Mouse (Mus musculus) kidney, embryonic 16.5 days (tissue): ENCODE measurements at regions not wholly inside any gene's neighbourhood (a gene's known extent, or its start where the extent isn't known, plus 50 kb on each side); places are given as distances from the start of the nearest gene placed in this dataset.
A peak's percentile ranks its signal among the peaks of the same experiment; 100 is the strongest.

Source experiments
- ATAC-seq: fragments of 200-750 bp; cut with Nextera tagmentation; 2 replicates; pipeline ENCODE4 v1.8.0; 2017; ENCODE audit warnings: moderate TSS enrichment; ENCODE audit not compliant: low FRiP score, low TSS enrichment
- H3K27ac ChIP-seq: fragments of 300-500 bp; sonication (generic); 2 replicates; pipeline ENCODE4 v1.5.1; 2014; ENCODE audit warnings: low read length
- H3K27me3 ChIP-seq: fragments of 300-500 bp; sonication (generic); 2 replicates; pipeline ENCODE4 v1.6.1; 2014; ENCODE audit warnings: low read length, control low read depth, mixed read lengths; ENCODE audit not compliant: insufficient read depth
- H3K36me3 ChIP-seq: fragments of 300-500 bp; sonication (generic); 2 replicates; pipeline ENCODE4 v1.6.1; 2014; ENCODE audit warnings: low read length, control low read depth, mixed read lengths; ENCODE audit not compliant: insufficient read depth
- H3K4me1 ChIP-seq: fragments of 300-500 bp; sonication (generic); 2 replicates; pipeline ENCODE4 v1.6.1; 2014; ENCODE audit warnings: low read length, control low read depth, mixed read lengths; ENCODE audit not compliant: insufficient read depth
- H3K4me2 ChIP-seq: fragments of 300-500 bp; sonication (generic); replicated peaks from 2 replicates; pipeline ENCODE4 v1.6.1; 2014; ENCODE audit warnings: low read depth, low read length
- H3K4me3 ChIP-seq: fragments of 300-500 bp; sonication (generic); 2 replicates; pipeline ENCODE4 v1.5.1; 2014; ENCODE audit warnings: mild to moderate bottlenecking, low read length
- H3K9ac ChIP-seq: fragments of 300-500 bp; sonication (generic); replicated peaks from 2 replicates; pipeline ENCODE4 v1.6.1; 2014; ENCODE audit warnings: low read length
- H3K9me3 ChIP-seq: fragments of 300-500 bp; sonication (generic); 2 replicates; pipeline ENCODE4 v1.6.1; 2016; ENCODE audit warnings: low read length, control low read depth
- WGBS: fragments of 180-500 bp; shearing (Covaris S2); extraction: QIAGEN DNeasy Blood & Tissue Kit; methylation state at CpG from one replicate; pipeline ENCODE4 v1.1.7; 2014; 5-methylcytosine and 5-hydroxymethylcytosine counted together

- Histone ChIP-seq H3K4me3 (no peak overlapping the region), H3K4me2 (no peak overlapping the region), H3K4me1 (peaks cover 10% of the 10 kb centered on the region), H3K36me3 (no peaks in the 10 kb centered on the region), H3K27me3 (no peaks in the 10 kb centered on the region), H3K9me3 (peaks cover 11% of the 10 kb centered on the region; the same call in 1 of the 2 replicates), H3K27ac (no peak overlapping the region), H3K9ac (no peak overlapping the region)
- no peak for ATAC-seq
- WGBS, result 79% methylated on average over 5 of the region's 5 CpGs
Measured at GRCm38 (mm10) chr17:74920056-74920455, 85.3 kb upstream of the Ltbp1 start.

GRCm38 (mm10) chr17:74921413-74921812, 84.0 kb upstream of the Ltbp1 start:
- 95% methylated on average over 6 of the region's 6 CpGs for WGBS
- Histone ChIP-seq H3K9me3 (peaks cover 8% of the 10 kb centered on the region; the same call in 1 of the 2 replicates), H3K27me3 (no peaks in the 10 kb centered on the region), H3K4me2 (no peak overlapping the region), H3K36me3 (no peaks in the 10 kb centered on the region), H3K4me3 (no peak overlapping the region), H3K4me1 (peaks cover 10% of the 10 kb centered on the region), H3K9ac (no peak overlapping the region), H3K27ac (no peak overlapping the region)
- ATAC-seq, result no peak

GRCm38 (mm10) chr17:74922016-74922415, 83.4 kb upstream of the Ltbp1 start:
- Histone ChIP-seq H3K9me3 (0 out of 2 replicates have a peak, but pooled peaks cover 3% of the 10 kb centered on the region), H3K4me1 (peaks cover 10% of the 10 kb centered on the region), H3K36me3 (no peaks in the 10 kb centered on the region), H3K9ac (no peak overlapping the region), H3K27ac (no peak overlapping the region; the same call in 1 of the 2 replicates), H3K4me2 (no peak overlapping the region), H3K27me3 (no peaks in the 10 kb centered on the region), H3K4me3 (no peak overlapping the region)
- 54% methylated on average over 4 of the region's 4 CpGs for WGBS
- ATAC-seq, result 0 out of 2 replicates have a peak, but pooled peaks have one; percentile 24

GRCm38 (mm10) chr17:74922591-74922990, 82.8 kb upstream of the Ltbp1 start:
- no peak overlapping the region for H3K4me3 ChIP-seq
- 19% methylated on average over 3 of the region's 3 CpGs for WGBS
- no peak overlapping the region for H3K9ac ChIP-seq
- ATAC-seq, result peak; percentile 77
- H3K36me3 ChIP-seq, result no peaks in the 10 kb centered on the region
- no peaks in the 10 kb centered on the region for H3K27me3 ChIP-seq
- 0 out of 2 replicates have a peak, but pooled peaks cover 3% of the 10 kb centered on the region for H3K9me3 ChIP-seq
- H3K4me1 ChIP-seq, result peaks cover 10% of the 10 kb centered on the region
- peak overlapping the region; percentile 19; the same call in 1 of the 2 replicates for H3K4me2 ChIP-seq
- 0 out of 2 replicates have a peak overlapping the region, but pooled peaks have one; percentile 5 for H3K27ac ChIP-seq

GRCm38 (mm10) chr17:74923101-74923500, 82.3 kb upstream of the Ltbp1 start:
- Histone ChIP-seq H3K27me3 (no peaks in the 10 kb centered on the region), H3K4me1 (peaks cover 10% of the 10 kb centered on the region), H3K4me2 (peak overlapping the region; percentile 19; the same call in 1 of the 2 replicates), H3K4me3 (no peak overlapping the region), H3K27ac (no peak overlapping the region), H3K36me3 (no peaks in the 10 kb centered on the region), H3K9me3 (0 out of 2 replicates have a peak, but pooled peaks cover 3% of the 10 kb centered on the region), H3K9ac (no peak overlapping the region)
- WGBS, result 12% methylated on average over 9 of the region's 9 CpGs
- ATAC-seq, result peak; percentile 68

GRCm38 (mm10) chr17:74925131-74925530, 80.2 kb upstream of the Ltbp1 start:
- 83% methylated on average over 6 of the region's 6 CpGs for WGBS
- Histone ChIP-seq H3K9ac (no peak overlapping the region), H3K27ac (no peak overlapping the region), H3K9me3 (no peaks in the 10 kb centered on the region), H3K4me1 (peaks cover 10% of the 10 kb centered on the region), H3K4me2 (no peak overlapping the region), H3K36me3 (no peaks in the 10 kb centered on the region), H3K4me3 (no peak overlapping the region), H3K27me3 (no peaks in the 10 kb centered on the region)
- no peak for ATAC-seq

GRCm38 (mm10) chr17:74927981-74928380, 77.4 kb upstream of the Ltbp1 start:
- ATAC-seq, result no peak
- Histone ChIP-seq H3K4me3 (no peak overlapping the region), H3K4me2 (no peak overlapping the region), H3K9ac (no peak overlapping the region), H3K27ac (no peak overlapping the region), H3K4me1 (peaks cover 6% of the 10 kb centered on the region), H3K27me3 (no peaks in the 10 kb centered on the region), H3K9me3 (no peaks in the 10 kb centered on the region), H3K36me3 (no peaks in the 10 kb centered on the region)
- 77% methylated on average over 5 of the region's 5 CpGs for WGBS

- Histone ChIP-seq H3K27me3 (no peaks in the 10 kb centered on the region), H3K9ac (no peak overlapping the region), H3K4me3 (no peak overlapping the region), H3K4me1 (no peaks in the 10 kb centered on the region), H3K4me2 (no peak overlapping the region), H3K27ac (no peak overlapping the region), H3K36me3 (no peaks in the 10 kb centered on the region), H3K9me3 (no peaks in the 10 kb centered on the region)
- 18% methylated on average over 4 of the region's 4 CpGs for WGBS
- peak; percentile 65 for ATAC-seq
Measured at GRCm38 (mm10) chr17:74931540-74931939, 73.8 kb upstream of the Ltbp1 start.

- 84% methylated on average over 6 of the region's 6 CpGs for WGBS
Measured at GRCm38 (mm10) chr17:74941393-74941792, 64.0 kb upstream of the Ltbp1 start.

GRCm38 (mm10) chr17:74942984-74943801, 62.2 kb upstream of the Ltbp1 start:
- Histone ChIP-seq H3K36me3 (no peaks in the 10 kb centered on the region), H3K27me3 (no peaks in the 10 kb centered on the region), H3K27ac (no peak overlapping the region), H3K4me2 (no peak overlapping the region), H3K4me3 (no peak overlapping the region), H3K4me1 (no peaks in the 10 kb centered on the region), H3K9ac (no peak overlapping the region), H3K9me3 (no peaks in the 10 kb centered on the region)
- ATAC-seq, result no peak
- WGBS, result 80% methylated on average over 10 of the region's 10 CpGs

More at GRCm38 (mm10) chr17:74941393-74941792, 64.0 kb upstream of the Ltbp1 start:
- no peak overlapping the region for H3K4me3 ChIP-seq
- no peaks in the 10 kb centered on the region for H3K9me3 ChIP-seq
- ATAC-seq, result no peak
- H3K27ac ChIP-seq, result no peak overlapping the region
- H3K36me3 ChIP-seq, result no peaks in the 10 kb centered on the region
- H3K27me3 ChIP-seq, result no peaks in the 10 kb centered on the region
- H3K9ac ChIP-seq, result no peak overlapping the region
- no peak overlapping the region for H3K4me2 ChIP-seq
- no peaks in the 10 kb centered on the region for H3K4me1 ChIP-seq
